Mouse (Mus musculus) G1E (cell line): ENCODE results near the gene Med19. TPM values are rescaled to one million over a fixed set of nuclear protein-coding genes. Genes with fewer than 3 reads are reported as not detected.

Experiments used
- ATAC-seq: 2 replicates; pipeline ENCODE4 v1.8.0; 2016; ENCODE audit warnings: mild to moderate bottlenecking; ENCODE audit not compliant: insufficient number of reproducible peaks, poor library complexity, low FRiP score, severe bottlenecking; ENCODE audit errors: extremely low read depth
- DNase-seq: peaks from one replicate; pipeline ENCODE4 v3.0.0; 2012; ENCODE audit warnings: low spot score
- H3K27me3 ChIP-seq: 2 replicates; pipeline ENCODE4 v1.6.1; 2012; ENCODE audit warnings: mild to moderate bottlenecking, low read length, inconsistent platforms; ENCODE audit not compliant: insufficient read depth
- H3K36me3 ChIP-seq: replicated peaks from 2 replicates; pipeline ENCODE3; 2012; ENCODE audit warnings: mild to moderate bottlenecking, inconsistent platforms
- H3K4me1 ChIP-seq: 2 replicates; pipeline ENCODE4 v1.6.1; 2012; ENCODE audit warnings: low read depth, low read length, inconsistent platforms, mixed read lengths; ENCODE audit not compliant: insufficient read depth
- H3K4me3 ChIP-seq: 2 replicates; pipeline ENCODE4 v1.5.1; 2012; ENCODE audit warnings: low read depth, mild to moderate bottlenecking, inconsistent platforms, low read length, moderate library complexity, mixed read lengths
- H3K9me3 ChIP-seq: replicated peaks from 2 replicates; pipeline ENCODE4 v1.6.1; 2012; ENCODE audit warnings: inconsistent platforms
- CTCF ChIP-seq: IDR thresholded peaks from 2 replicates; pipeline ENCODE4 v1.5.1; 2012; ENCODE audit warnings: low read depth, low read length, inconsistent platforms, mixed read lengths
- GATA1 ChIP-seq: IDR thresholded peaks from 2 replicates; pipeline ENCODE4 v1.6.1; 2012; ENCODE audit warnings: borderline replicate concordance, low read length, inconsistent platforms, mixed read lengths
- GATA2 ChIP-seq: IDR thresholded peaks from 2 replicates; pipeline ENCODE4 v1.6.1; 2012; ENCODE audit warnings: low read depth, low read length, inconsistent platforms, borderline replicate concordance
- POLR2AphosphoS5 ChIP-seq: IDR thresholded peaks from 2 replicates; pipeline ENCODE4 v1.6.1; 2012; ENCODE audit warnings: low read depth, low read length, inconsistent platforms; ENCODE audit not compliant: insufficient replicate concordance
- TAL1 ChIP-seq: conservative IDR thresholded peaks from 2 replicates; pipeline ENCODE4 v1.6.1; 2012; ENCODE audit warnings: low read depth, low read length, inconsistent platforms, mixed read lengths
- polyA plus RNA-seq: library from polyadenylated mRNA; stranded (reverse); fragments of >175 nt; gene quantifications from 2 replicates; pipeline ENCODE4 v1.2.3, GENCODE M21; 2012
- total RNA-seq, 2 experiments: library from RNA; stranded (forward) in 1 of 2; stranded (reverse) in 1 of 2; fragments of 200-1000 nt in 1 of 2; fragments of >200 nt in 1 of 2; fragmentation: Nextera tagmentation in 1 of 2; gene quantifications; 2 replicates each; pipeline ENCODE4 v1.2.3; 2014 to 2017

The Med19 gene
- total and polyA plus RNA-seq, 3 experiments: 14.8 to 51.1 (median 33.1) TPM

- H3K27me3 ChIP-seq: no peaks in the 10 kb centered on the region
- peaks cover 39% of the 10 kb centered on the region for H3K36me3 ChIP-seq
- no peak for DNase-seq
- H3K9me3 ChIP-seq: no peaks in the 10 kb centered on the region
- H3K4me1 ChIP-seq: peaks cover 61% of the 10 kb centered on the region
- TF ChIP-seq GATA2: no peak
- TF ChIP-seq TAL1: no peak
- TF ChIP-seq CTCF: no peak
- TF ChIP-seq POLR2AphosphoS5: no peak
- no peak for TF ChIP-seq GATA1
- ATAC-seq: no peak
- H3K4me3 ChIP-seq: no peak overlapping the region
Measured at GRCm38 (mm10) chr2:84636231-84636741, 41.9 kb upstream of the Med19 start.

- TF ChIP-seq TAL1 (no peak), GATA2 (no peak), POLR2AphosphoS5 (no peak), CTCF (no peak), GATA1 (no peak)
- H3K4me3 ChIP-seq: no peak overlapping the region
- H3K4me1 ChIP-seq: peaks cover 50% of the 10 kb centered on the region
Measured at GRCm38 (mm10) chr2:84637452-84638165, 40.6 kb upstream of the Med19 start.

GRCm38 (mm10) chr2:84638428-84639220, 39.6 kb upstream of the Med19 start:
- Histone ChIP-seq H3K4me1 (peaks cover 45% of the 10 kb centered on the region), H3K27me3 (no peaks in the 10 kb centered on the region), H3K36me3 (peaks cover 38% of the 10 kb centered on the region), H3K4me3 (no peak overlapping the region), H3K9me3 (no peaks in the 10 kb centered on the region)
- ATAC-seq (no peak), DNase-seq (no peak)
- TF ChIP-seq POLR2AphosphoS5: no peak
- TF ChIP-seq GATA1: no peak
- TF ChIP-seq GATA2: no peak
- no peak for TF ChIP-seq TAL1
- no peak for TF ChIP-seq CTCF

More at GRCm38 (mm10) chr2:84637452-84638165, 40.6 kb upstream of the Med19 start:
- no peaks in the 10 kb centered on the region for H3K9me3 ChIP-seq
- H3K27me3 ChIP-seq: no peaks in the 10 kb centered on the region
- ATAC-seq: no peak
- H3K36me3 ChIP-seq: peaks cover 36% of the 10 kb centered on the region
- DNase-seq: no peak

GRCm38 (mm10) chr2:84640833-84641232, 37.4 kb upstream of the Med19 start:
- TF ChIP-seq GATA2: no peak
- TF ChIP-seq TAL1: no peak
- no peak for TF ChIP-seq CTCF
- no peak for TF ChIP-seq POLR2AphosphoS5
- no peak for TF ChIP-seq GATA1
- no peak for ATAC-seq
- H3K4me1 ChIP-seq: peaks cover 26% of the 10 kb centered on the region

GRCm38 (mm10) chr2:84646138-84646537, 32.1 kb upstream of the Med19 start:
- DNase-seq: no peak

More at GRCm38 (mm10) chr2:84640833-84641232, 37.4 kb upstream of the Med19 start:
- H3K36me3 ChIP-seq: peaks cover 36% of the 10 kb centered on the region
- H3K4me3 ChIP-seq: no peak overlapping the region
- H3K27me3 ChIP-seq: no peaks in the 10 kb centered on the region
- no peaks in the 10 kb centered on the region for H3K9me3 ChIP-seq
- DNase-seq: no peak

GRCm38 (mm10) chr2:84647051-84647568, 31.1 kb upstream of the Med19 start:
- Histone ChIP-seq H3K4me3 (no peak overlapping the region), H3K9me3 (no peaks in the 10 kb centered on the region), H3K36me3 (peaks cover 19% of the 10 kb centered on the region), H3K27me3 (no peaks in the 10 kb centered on the region), H3K4me1 (peaks cover 24% of the 10 kb centered on the region)
- no peak for TF ChIP-seq GATA1
- no peak for TF ChIP-seq POLR2AphosphoS5
- TF ChIP-seq CTCF: no peak
- TF ChIP-seq TAL1: no peak
- TF ChIP-seq GATA2: no peak
- DNase-seq: no peak
- ATAC-seq: no peak

More at GRCm38 (mm10) chr2:84646138-84646537, 32.1 kb upstream of the Med19 start:
- H3K9me3 ChIP-seq: no peaks in the 10 kb centered on the region
- H3K27me3 ChIP-seq: no peaks in the 10 kb centered on the region
- no peak overlapping the region for H3K4me3 ChIP-seq
- ATAC-seq: no peak
- peaks cover 28% of the 10 kb centered on the region for H3K4me1 ChIP-seq
- no peak for TF ChIP-seq TAL1
- no peak for TF ChIP-seq CTCF
- no peak for TF ChIP-seq GATA2
- TF ChIP-seq GATA1: no peak
- TF ChIP-seq POLR2AphosphoS5: no peak
- H3K36me3 ChIP-seq: peaks cover 26% of the 10 kb centered on the region
